Mouse (Mus musculus): ENCODE results near the gene Sdk1.

GRCm38 (mm10) chr5:141302287-141302694 lies 61.0 kb downstream of the Sdk1 start:
- TF ChIP-seq GATA1 (IDR thresholded peaks at IDR 0.05; ENCODE audit: borderline replicate concordance, low read length): no peak
- no peak for TF ChIP-seq FLI1 (IDR thresholded peaks at IDR 0.05; ENCODE audit: low read length)

All from megakaryocyte, embryonic 14.5 days (primary cell).